Mouse (Mus musculus) large intestine, adult 2 months (tissue): ENCODE results near the gene Ndufs2. TPM values are rescaled to one million over a fixed set of nuclear protein-coding genes. Genes with fewer than 3 reads are reported as not detected.

Source experiments
- DNase-seq: peaks from one replicate; pipeline ENCODE4 v3.0.0-alpha.2; 2012; ENCODE audit warnings: low read depth, low spot score
- WGBS: fragments of 180-500 bp; shearing (Covaris S2); methylation state at CpG from one replicate; pipeline ENCODE4 v1.1.7; 2018; 5-methylcytosine and 5-hydroxymethylcytosine counted together
- polyA plus RNA-seq: library from polyadenylated mRNA; depleted of rRNA; stranded (reverse); fragments of >200 nt; gene quantifications from 2 replicates; pipeline ENCODE4 v1.2.3, GENCODE M21; 2012; rRNA removed

Gene Ndufs2
- polyA plus RNA-seq, result 167 and 181 TPM in 2 replicates

- 33% methylated on average over 26 of the region's 26 CpGs for WGBS
- DNase-seq, result no peak
These were observed at the start of gene Ndufs2 for GRCm38 (mm10) chr1:171250680-171251593. Ndufs2 (minus strand) TSS chr1:171251388.

DNA sequence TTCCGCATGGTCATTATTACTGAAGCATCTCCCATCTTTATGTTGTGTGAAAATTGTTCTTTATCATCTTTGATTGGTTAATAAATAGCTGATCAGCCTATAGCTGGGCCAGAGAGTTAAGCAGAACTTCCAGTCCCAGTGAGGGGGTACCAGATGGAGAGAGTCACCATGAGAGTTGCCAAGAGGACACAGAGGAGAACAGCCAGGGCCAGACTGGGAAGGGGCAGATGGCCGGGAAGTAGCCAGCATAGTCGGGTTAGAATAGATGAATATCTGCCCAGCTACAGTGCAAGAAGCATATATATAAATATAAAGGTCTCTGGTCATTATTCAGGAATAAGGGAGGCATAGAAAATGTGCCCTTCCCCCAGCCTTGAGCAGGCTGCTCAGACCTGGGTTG, 47.0 kb upstream of the Ndufs2 start:
- 64% methylated on average over 3 of the region's 3 CpGs for WGBS
- DNase-seq, result no peak

DNA sequence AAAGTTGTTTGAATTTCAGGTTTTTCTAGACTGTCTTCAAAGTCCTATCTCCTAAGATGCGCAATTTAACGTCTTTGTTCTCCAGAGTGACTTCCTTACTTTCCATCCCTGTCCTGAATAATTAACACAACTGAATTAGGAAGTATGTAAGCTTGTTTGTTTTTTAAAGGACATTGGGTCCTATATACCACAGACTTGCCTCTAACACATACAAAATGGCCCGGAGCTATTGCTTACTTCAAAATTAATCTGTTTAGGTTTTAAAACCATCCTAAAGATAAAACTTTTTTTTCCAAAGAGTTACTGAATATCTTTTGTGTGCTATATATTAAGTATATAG, 43.8 kb upstream of the Ndufs2 start:
- 8% methylated on average over 3 of the region's 3 CpGs for whole genome bisulfite sequencing
- no peak for DNase-seq

DNA sequence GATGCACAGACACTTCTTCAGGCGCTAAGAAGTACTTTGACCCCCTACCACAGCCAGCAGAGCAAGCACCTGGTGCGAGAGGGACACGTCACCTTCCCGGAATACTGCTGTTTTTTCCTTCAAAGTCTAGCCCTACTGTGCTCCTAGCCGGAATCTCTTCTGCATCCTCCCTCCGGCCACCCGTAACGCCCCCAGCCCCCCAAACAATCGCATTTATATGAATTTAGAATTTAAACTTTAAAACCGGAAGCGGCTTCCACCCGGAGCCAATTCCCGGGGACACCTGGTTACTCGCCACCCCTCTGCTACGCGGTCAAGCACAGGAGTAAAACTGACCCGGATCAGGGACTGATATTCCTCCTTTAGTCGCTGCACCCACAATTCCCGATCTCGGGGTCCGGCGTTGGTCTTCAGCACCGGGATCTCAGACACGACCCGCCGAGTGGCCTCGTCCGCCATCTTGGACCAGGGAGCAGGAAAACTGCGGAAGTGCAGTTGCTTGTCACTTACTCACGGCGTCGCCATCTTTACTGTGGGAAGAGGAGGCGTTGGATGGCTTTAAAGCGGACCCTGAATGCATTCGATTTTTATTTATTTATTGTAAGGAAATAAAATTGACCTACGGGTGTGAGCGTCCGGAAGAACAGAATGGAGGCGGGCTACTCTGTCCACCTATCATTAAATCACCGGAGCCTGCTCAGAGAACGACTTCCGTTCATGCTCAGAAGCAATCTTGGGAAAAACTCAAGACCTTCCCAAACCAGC, 43.3 kb upstream of the Ndufs2 start, which contains the start of gene Ufc1:
Ufc1 (minus strand) TSS at position 727 of the 765 bp plus-strand sequence.
- WGBS, result under 1% methylated on average over 42 of the region's 42 CpGs
- peak; percentile 77 for DNase-seq

DNA sequence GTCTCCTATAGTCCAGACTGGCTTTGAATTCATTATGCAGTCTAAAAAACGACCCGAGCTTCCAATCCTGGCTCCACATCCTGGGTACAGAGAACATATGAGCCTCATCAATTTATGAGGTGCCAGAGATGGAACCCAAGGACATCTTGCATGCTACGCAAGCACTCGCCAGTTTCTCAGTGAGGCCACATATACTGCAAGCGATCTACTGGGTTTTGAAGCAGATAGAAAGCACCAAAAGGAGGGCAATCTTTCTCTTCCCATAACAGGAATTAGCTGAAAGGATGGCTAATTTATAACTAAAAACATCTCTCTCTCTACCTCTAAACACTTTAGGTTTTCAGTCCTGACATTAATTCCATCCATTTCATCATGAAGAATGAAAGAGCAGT, 42.7 kb upstream of the Ndufs2 start:
- DNase-seq, result no peak
- WGBS, result 26% methylated on average over 5 of the region's 5 CpGs

- DNase-seq, result no peak
- 52% methylated on average over 3 of the region's 3 CpGs for WGBS
These were observed 42.2 kb upstream of the Ndufs2 start for GRCm38 (mm10) chr1:171293351-171293750.

GRCm38 (mm10) chr1:171288328-171288727, 37.1 kb upstream of the Ndufs2 start:
- no peak for DNase-seq
- 65% methylated on average over 4 of the region's 4 CpGs for WGBS

- WGBS, result under 1% methylated on average over 49 of the region's 49 CpGs
- DNase-seq, result no peak
These were observed 36.2 kb upstream of the Ndufs2 start, which contains the start of gene Usp21 for GRCm38 (mm10) chr1:171287136-171288081. Usp21 (minus strand) TSS chr1:171287991.

- no peak for DNase-seq
- 89% methylated on average over 19 of the region's 19 CpGs for WGBS
These were observed 35.3 kb upstream of the Ndufs2 start for GRCm38 (mm10) chr1:171286517-171286916.

DNA sequence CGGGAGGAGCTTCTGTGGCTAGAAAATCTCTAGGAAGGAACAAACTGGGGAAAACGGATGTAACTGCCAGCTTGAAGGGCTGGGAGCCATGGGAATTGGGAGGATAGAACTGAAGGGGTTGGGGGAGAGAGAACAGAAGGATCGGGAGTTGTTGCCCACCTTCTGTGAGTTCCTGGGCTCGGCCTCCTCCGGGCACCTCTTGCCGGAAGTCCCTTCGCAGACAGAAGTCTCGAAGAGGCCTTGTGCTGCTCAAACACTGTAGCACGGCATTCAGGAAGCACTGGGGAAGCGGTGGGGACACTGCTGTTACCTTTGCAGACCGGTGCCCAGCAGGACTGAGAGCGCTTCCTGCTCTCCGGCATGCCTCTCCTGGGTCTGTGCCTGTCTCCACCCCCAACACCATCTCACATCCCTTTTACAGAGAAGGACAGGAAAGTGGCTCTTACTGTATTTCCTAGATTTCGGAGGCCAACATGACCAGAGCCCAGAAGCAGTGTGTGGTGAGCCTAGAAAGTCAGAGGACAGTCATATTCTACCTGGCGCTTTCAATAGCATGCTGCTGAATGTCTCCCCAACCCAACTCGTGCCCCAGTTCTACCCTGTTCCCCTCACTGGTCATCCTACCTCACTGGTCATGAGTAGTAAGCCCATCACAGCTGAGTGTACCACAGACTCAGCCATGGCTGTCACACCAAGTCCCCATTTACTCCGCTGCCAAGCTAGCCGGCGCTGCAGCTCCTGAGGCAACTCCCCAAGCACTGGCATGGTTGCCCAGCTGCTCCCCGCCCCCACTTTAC, 34.1 kb upstream of the Ndufs2 start:
- 84% methylated on average over 20 of the region's 20 CpGs for WGBS

DNA sequence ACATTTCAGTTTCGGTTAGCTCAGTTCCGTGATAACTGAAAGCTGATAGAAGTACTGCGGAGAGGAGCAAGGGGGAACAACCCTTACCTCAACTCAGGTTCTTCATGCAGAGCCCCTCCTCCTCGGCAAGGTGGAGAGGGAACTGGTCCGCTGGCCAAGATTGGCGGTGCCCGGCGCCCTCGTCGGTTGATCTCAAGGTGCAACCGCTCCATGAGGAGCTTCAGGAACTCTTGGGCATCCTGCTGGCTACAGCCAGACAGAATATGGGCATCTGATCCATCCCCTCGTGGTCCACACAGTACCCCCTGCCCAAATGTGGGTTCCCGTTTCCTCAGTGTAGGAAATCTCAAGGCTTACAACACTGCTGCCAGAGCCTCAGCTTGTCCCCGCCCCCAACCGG, 33.3 kb upstream of the Ndufs2 start:
- no peak for DNase-seq
- 86% methylated on average over 15 of the region's 15 CpGs for WGBS

More for the DNA sequence above, 34.1 kb upstream of the Ndufs2 start:
- no peak for DNase-seq

GRCm38 (mm10) chr1:171283188-171284160, 32.3 kb upstream of the Ndufs2 start:
- 88% methylated on average over 18 of the region's 18 CpGs for WGBS
- DNase-seq, result no peak

DNA sequence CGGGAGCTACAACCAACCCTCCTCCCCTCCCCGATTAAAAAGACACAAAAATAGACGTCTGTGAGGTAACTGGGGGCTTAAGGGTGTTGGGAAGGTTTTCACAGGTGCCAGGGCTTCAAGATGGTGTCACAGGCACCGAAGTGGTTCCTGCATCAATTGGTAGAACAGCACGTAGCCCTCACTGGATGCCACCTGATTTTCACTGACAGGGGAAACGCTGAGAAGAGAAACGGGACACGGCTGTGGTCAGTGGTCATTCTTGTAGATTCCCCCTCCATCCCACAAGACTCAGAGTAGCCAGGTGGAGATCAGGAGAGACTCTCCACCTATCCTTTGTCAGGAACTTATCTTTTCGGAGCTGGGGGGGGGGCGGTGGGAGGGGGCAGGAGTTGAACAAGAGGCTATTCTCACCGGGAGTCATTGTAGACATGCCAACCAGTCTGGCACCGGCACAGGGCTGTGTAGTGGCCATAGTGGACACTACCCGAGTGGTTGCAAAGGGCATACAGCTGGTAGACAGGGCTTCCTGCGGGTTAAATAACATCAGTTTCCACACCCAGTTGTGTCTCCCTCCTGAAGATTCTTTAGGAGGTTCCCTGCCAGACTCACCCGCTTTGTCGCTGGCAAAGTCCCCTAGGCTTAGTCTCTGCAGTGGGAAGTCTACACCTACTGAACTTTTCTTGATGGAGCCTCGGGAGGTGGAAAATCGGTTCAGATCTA, 31.1 kb upstream of the Ndufs2 start:
- no peak for DNase-seq
- 69% methylated on average over 18 of the region's 18 CpGs for WGBS

DNA sequence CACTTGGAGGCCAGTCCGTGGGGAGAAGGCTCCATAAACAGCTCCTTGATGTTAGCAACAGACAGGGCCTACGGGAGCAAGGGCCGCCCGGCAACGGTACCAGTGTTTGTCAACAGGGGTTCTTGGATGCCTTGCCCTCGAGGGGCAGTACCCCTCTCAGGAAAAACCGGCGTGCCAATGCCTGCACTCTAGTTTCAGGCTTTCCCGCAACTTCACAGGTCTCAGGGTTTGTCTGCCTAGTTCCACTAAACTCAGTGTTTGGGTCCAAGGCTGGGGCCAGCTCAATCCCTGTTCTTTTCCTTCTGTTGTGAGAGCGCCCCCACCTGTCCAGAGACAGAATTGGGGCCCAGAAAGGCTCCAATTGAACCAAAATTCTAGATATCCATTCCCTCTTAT, 30.3 kb upstream of the Ndufs2 start:
- under 1% methylated on average over 10 of the region's 10 CpGs for WGBS
- peak; percentile 72 for DNase-seq

DNA sequence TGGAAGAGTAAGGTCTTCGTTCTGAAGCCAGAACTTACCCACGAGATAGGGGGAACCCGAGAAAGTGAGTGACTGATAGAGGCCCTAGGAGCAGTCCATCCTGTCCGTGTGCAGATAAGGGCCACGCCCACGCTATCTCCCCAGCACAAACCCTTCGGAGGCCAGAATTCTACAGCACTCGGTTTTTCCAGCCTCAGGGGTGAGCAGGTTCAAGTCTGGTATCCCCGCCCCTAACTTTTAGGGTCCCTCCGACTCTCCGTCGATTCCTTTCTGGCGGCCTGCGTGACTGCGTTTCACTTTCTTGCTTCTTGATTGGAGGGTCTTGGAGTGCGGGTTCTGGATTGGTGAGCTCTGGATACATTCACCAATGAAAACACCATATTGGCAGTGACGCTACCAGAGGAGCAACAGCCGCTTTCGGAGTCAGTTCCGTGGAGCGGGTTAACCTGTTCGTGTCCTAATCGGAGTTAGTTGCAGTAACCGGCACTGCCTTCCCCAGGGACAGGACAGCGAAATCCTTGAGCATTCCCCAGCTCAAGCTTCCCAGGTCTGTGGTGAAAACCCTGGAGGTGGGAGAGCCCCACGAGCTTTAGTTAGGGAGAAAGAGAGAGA, 29.8 kb upstream of the Ndufs2 start, which contains the start of gene Ppox:
Ppox (minus strand) TSS at position 271 of the 612 bp plus-strand sequence.
- peak; percentile 96 for DNase-seq
- WGBS, result under 1% methylated on average over 26 of the region's 26 CpGs

- 2% methylated on average over 25 of the region's 25 CpGs for WGBS
- DNase-seq, result no peak
These were observed 29.2 kb upstream of the Ndufs2 start for GRCm38 (mm10) chr1:171280250-171280915.
